14 mouse cellular contexts compared by ENCODE assay signal in the genomic region with DNA sequence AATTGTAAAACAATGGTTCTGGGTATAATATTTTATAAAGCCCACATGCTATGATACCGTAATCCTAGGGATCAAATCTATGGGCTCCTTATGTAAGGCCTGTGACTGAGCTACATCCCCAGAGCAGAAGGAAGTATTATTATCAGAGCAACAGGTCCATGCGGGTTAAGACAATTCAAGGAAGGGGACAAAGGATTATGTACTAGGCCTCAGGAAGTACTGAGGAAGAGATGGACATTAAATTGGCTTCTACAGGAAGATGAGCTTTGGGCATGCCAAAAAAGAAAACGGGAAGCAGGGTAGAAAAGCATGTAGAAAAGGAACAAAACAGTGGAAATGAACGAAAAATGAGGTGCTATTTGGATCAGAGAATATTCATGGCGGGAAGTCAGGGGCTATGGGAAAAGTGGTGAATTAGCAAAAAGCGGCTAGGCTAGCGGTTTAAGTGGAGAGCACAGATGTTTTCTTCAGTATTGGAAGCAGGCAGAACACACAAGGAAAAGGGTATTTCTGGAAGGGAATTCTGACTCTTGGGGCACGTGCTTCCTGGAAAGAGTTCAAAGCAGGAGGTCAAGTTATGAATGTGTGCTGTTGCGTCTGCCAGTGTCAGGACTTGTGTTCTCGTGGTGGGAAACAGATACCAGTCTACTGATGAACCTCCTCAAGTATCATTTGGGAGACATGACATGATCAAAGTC.
DNase-seq lines count a peak whose midpoint lies in the region; ATAC-seq lines count a peak whose summit lies in the region.
"Had no signal": no experiment of that assay in that cellular context is flagged by ENCODE, and none has a peak within 500 bp of the region (broad histone marks: within the 10 kb centered on the region; RNA-seq: fewer than 3 reads in every experiment).

No protein-coding gene starts in this region.

- no peak overlapping the region for H3K27ac ChIP-seq in kidney, embryonic 16.5 days (ENCODE audit: low read length)
- H3K27ac ChIP-seq: liver, embryonic 15.5 days; midbrain, embryonic 12.5 days had no signal

- H3K4me3 ChIP-seq in kidney, embryonic 16.5 days (ENCODE audit: low read length), result no peak overlapping the region
- H3K4me3 ChIP-seq: liver, embryonic 15.5 days; midbrain, embryonic 12.5 days had no signal

- 0 out of 2 replicates have a peak, but pooled peaks have one; percentile 15 for ATAC-seq in kidney, embryonic 16.5 days (ENCODE audit: low FRiP score, low TSS enrichment)
- ATAC-seq: inflammation-experienced regulatory T-cells, adult 6 months had no signal

- H3K4me1 ChIP-seq in kidney, embryonic 16.5 days (ENCODE audit: insufficient read depth, low read length), result 0 out of 2 replicates have a peak, but pooled peaks cover 4% of the 10 kb centered on the region
- H3K4me1 ChIP-seq: liver, embryonic 15.5 days; midbrain, embryonic 12.5 days had no signal

- H3K4me2 ChIP-seq in kidney, embryonic 16.5 days (replicated peaks; ENCODE audit: low read depth, low read length), result no peak overlapping the region
- H3K4me2 ChIP-seq: liver, embryonic 15.5 days; midbrain, embryonic 12.5 days had no signal

- H3K36me3 ChIP-seq in kidney, embryonic 16.5 days (ENCODE audit: insufficient read depth, low read length), result no peaks in the 10 kb centered on the region
- H3K36me3 ChIP-seq: liver, embryonic 15.5 days; midbrain, embryonic 12.5 days had no signal

- peak; percentile 9 to 42 for DNase-seq in adrenal gland, adult (ENCODE audit: inconsistent age in 2 of 2, low spot score in 1 of 2)
- DNase-seq in adrenal gland, postnatal 25 days, result no peak
- DNase-seq in kidney, adult 18-20 months, result peak; percentile 15
- DNase-seq in kidney, postnatal 4 days, result no peak
- peak; percentile 54 for DNase-seq in lung, postnatal 25 days (ENCODE audit: low spot score)
- no peak for DNase-seq in testis, postnatal 10 days (ENCODE audit: low spot score)
- DNase-seq in frontal cortex, postnatal 25 days (ENCODE audit: low spot score in 2 of 2), result no peak
- DNase-seq: cerebellum, adult 2 months; embryo, embryonic 11 days; layer of hippocampus, adult 9-11 months had no signal

- 83% methylated on average over 10 of the region's 10 CpGs for WGBS in kidney, embryonic 16.5 days

- no peaks in the 10 kb centered on the region for H3K27me3 ChIP-seq in kidney, embryonic 16.5 days (ENCODE audit: insufficient read depth, low read length)
- H3K27me3 ChIP-seq: liver, embryonic 15.5 days; midbrain, embryonic 12.5 days had no signal

- no peak overlapping the region for H3K9ac ChIP-seq in kidney, embryonic 16.5 days (replicated peaks; ENCODE audit: low read length)
- H3K9ac ChIP-seq: liver, embryonic 15.5 days; midbrain, embryonic 12.5 days had no signal

- no peaks in the 10 kb centered on the region for H3K9me3 ChIP-seq in kidney, embryonic 16.5 days (ENCODE audit: low read length)
- H3K9me3 ChIP-seq: liver, embryonic 15.5 days; midbrain, embryonic 12.5 days had no signal

Comparison
In these comparisons a context has a peak if more than half of its experiments do, and no peak if none do; other contexts are left out.
1. DNase-seq: peak in adrenal gland, adult (2 of 2), kidney, adult 18-20 months (single experiment) and lung, postnatal 25 days (single experiment); none in adrenal gland, postnatal 25 days (single experiment), kidney, postnatal 4 days (0 of 2), testis, postnatal 10 days (single experiment) and frontal cortex, postnatal 25 days (0 of 2).